Mouse (Mus musculus) erythroblast, embryonic 14.5 days (primary cell): ENCODE measurements at regions not wholly inside any gene's neighbourhood (a gene's known extent, or its start where the extent isn't known, plus 50 kb on each side); places are given as distances from the start of the nearest gene placed in this dataset.

Experiments
- GATA1 ChIP-seq: IDR thresholded peaks from 2 replicates; pipeline ENCODE4 v1.6.1; 2012; ENCODE audit warnings: low read length, inconsistent platforms, mixed read lengths
- TAL1 ChIP-seq: IDR thresholded peaks from 3 replicates; pipeline ENCODE4 v1.6.1; 2012; ENCODE audit warnings: low read length, inconsistent platforms, mixed read lengths

DNA sequence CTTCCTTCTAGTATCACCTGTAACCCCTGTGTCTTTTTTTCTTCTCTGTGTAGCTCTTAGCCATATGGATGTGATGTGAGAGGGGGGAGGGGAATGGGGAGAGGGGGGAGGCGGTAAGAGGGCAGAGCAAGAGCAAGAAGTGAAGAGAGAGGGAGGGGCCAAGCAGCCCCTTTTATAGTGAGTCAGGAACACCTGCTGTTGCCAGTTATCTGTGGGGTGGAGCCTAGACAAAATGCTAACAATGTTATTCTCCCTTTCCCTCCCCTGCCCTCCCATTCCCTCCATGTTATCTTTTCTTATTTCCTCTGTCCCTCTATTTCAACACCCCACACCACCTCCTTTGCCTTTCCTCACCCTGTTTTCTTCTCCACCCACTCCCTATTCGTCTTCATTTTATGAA is 387.6 kb upstream of the Prkcq start:
- TF ChIP-seq GATA1 (no peak), TAL1 (no peak)
